Mouse (Mus musculus) lung, embryonic 14.5 days (tissue): ENCODE data around the gene Ptprc. TPM values are rescaled to one million over a fixed set of nuclear protein-coding genes. Genes with fewer than 3 reads are reported as not detected.

ENCODE experiments used
- ATAC-seq: fragments of 200-750 bp; cut with Nextera tagmentation; 2 replicates; pipeline ENCODE4 v1.8.0; 2017; ENCODE audit warnings: mild to moderate bottlenecking, moderate TSS enrichment, moderate library complexity; ENCODE audit not compliant: insufficient read depth
- DNase-seq: peaks from one replicate; pipeline ENCODE4 v3.0.0-alpha.2; 2015
- H3K27ac ChIP-seq: fragments of 300-500 bp; sonication (generic); 2 replicates; pipeline ENCODE4 v1.5.1; 2014; ENCODE audit warnings: low read depth, mild to moderate bottlenecking, moderate library complexity
- H3K27me3 ChIP-seq: fragments of 300-500 bp; sonication (generic); 2 replicates; pipeline ENCODE4 v1.6.1; 2014; ENCODE audit warnings: low read length, control low read depth; ENCODE audit not compliant: insufficient read depth
- H3K36me3 ChIP-seq: fragments of 300-500 bp; sonication (generic); 2 replicates; pipeline ENCODE4 v1.6.1; 2014; ENCODE audit warnings: control low read depth; ENCODE audit not compliant: insufficient read depth
- H3K4me1 ChIP-seq: fragments of 300-500 bp; sonication (generic); 2 replicates; pipeline ENCODE4 v1.6.1; 2014; ENCODE audit warnings: antibody characterized with exemption, control low read depth; ENCODE audit not compliant: insufficient read depth
- H3K4me2 ChIP-seq: fragments of 300-500 bp; sonication (generic); 2 replicates; pipeline ENCODE4 v1.6.1; 2014; ENCODE audit warnings: mild to moderate bottlenecking
- H3K4me3 ChIP-seq: fragments of 300-500 bp; sonication (generic); 2 replicates; pipeline ENCODE4 v1.5.1; 2014; ENCODE audit warnings: low read depth, low read length
- H3K9ac ChIP-seq: fragments of 300-500 bp; sonication (generic); 2 replicates; pipeline ENCODE4 v1.6.1; 2014
- H3K9me3 ChIP-seq: fragments of 300-500 bp; sonication (generic); 2 replicates; pipeline ENCODE4 v1.6.1; 2016; ENCODE audit warnings: low read depth, low read length, control low read depth
- CTCF ChIP-seq: IDR thresholded peaks from 2 replicates; pipeline ENCODE4 v1.5.1; 2016; ENCODE audit warnings: antibody characterized with exemption, low read depth
- WGBS: fragments of 180-500 bp; shearing (Covaris S2); extraction: QIAGEN DNeasy Blood & Tissue Kit; methylation state at CpG from one replicate; pipeline ENCODE4 v1.1.7; 2014; 5-methylcytosine and 5-hydroxymethylcytosine counted together
- polyA plus RNA-seq: library from polyadenylated mRNA; unstranded; fragments of >200 nt; fragmentation: Nextera tagmentation; extraction: Ambion mirVana; gene quantifications from 2 replicates; pipeline ENCODE4 v1.2.1, GENCODE M21; 2014

Gene Ptprc
- polyA plus RNA-seq, 1 experiment from 2014 or later, result 2.9 TPM

GRCm38 (mm10) chr1:138135637-138136372 lies 39.7 kb downstream of the Ptprc start:
- no peak overlapping the region; the same call in 1 of the 2 replicates for H3K9ac ChIP-seq

GRCm38 (mm10) chr1:138135117-138135516 lies 40.4 kb downstream of the Ptprc start:
- H3K36me3 ChIP-seq, result no peaks in the 10 kb centered on the region
- H3K4me2 ChIP-seq, result no peak overlapping the region
- DNase-seq (no peak), ATAC-seq (no peak)
- H3K9ac ChIP-seq, result no peak overlapping the region
- H3K9me3 ChIP-seq, result no peaks in the 10 kb centered on the region
- no peaks in the 10 kb centered on the region for H3K27me3 ChIP-seq
- no peaks in the 10 kb centered on the region for H3K4me1 ChIP-seq
- TF ChIP-seq CTCF, result no peak
- no peak overlapping the region for H3K27ac ChIP-seq
- H3K4me3 ChIP-seq, result no peak overlapping the region

More at GRCm38 (mm10) chr1:138135637-138136372, 39.7 kb downstream of the Ptprc start:
- no peaks in the 10 kb centered on the region for H3K9me3 ChIP-seq
- no peak overlapping the region for H3K4me3 ChIP-seq
- WGBS, result 68% methylated on average over 9 of the region's 9 CpGs
- H3K27ac ChIP-seq, result no peak overlapping the region
- no peaks in the 10 kb centered on the region for H3K27me3 ChIP-seq
- no peak for ATAC-seq
- peak overlapping the region; percentile 46; the same call in 1 of the 2 replicates for H3K4me2 ChIP-seq
- no peaks in the 10 kb centered on the region for H3K4me1 ChIP-seq
- H3K36me3 ChIP-seq, result no peaks in the 10 kb centered on the region
- no peak for TF ChIP-seq CTCF
- no peak for DNase-seq

GRCm38 (mm10) chr1:138134324-138134723 lies 41.2 kb downstream of the Ptprc start:
- Histone ChIP-seq H3K9ac (no peak overlapping the region), H3K4me1 (no peaks in the 10 kb centered on the region), H3K4me3 (no peak overlapping the region), H3K9me3 (no peaks in the 10 kb centered on the region), H3K27ac (no peak overlapping the region), H3K36me3 (no peaks in the 10 kb centered on the region), H3K27me3 (no peaks in the 10 kb centered on the region), H3K4me2 (no peak overlapping the region)
- WGBS, result 76% methylated on average over 6 of the region's 6 CpGs
- ATAC-seq (no peak), DNase-seq (no peak)
- TF ChIP-seq CTCF, result no peak

- Histone ChIP-seq H3K27me3 (no peaks in the 10 kb centered on the region), H3K4me3 (no peak overlapping the region), H3K9ac (no peak overlapping the region), H3K4me1 (no peaks in the 10 kb centered on the region), H3K9me3 (no peaks in the 10 kb centered on the region), H3K4me2 (no peak overlapping the region), H3K36me3 (no peaks in the 10 kb centered on the region), H3K27ac (no peak overlapping the region)
- ATAC-seq, result no peak
- TF ChIP-seq CTCF, result no peak
- DNase-seq, result no peak
- WGBS, result 71% methylated on average over 2 of the region's 2 CpGs
These were observed 43.8 kb downstream of the Ptprc start for GRCm38 (mm10) chr1:138131739-138132138.

- H3K4me1 ChIP-seq, result no peaks in the 10 kb centered on the region
- no peak overlapping the region for H3K4me2 ChIP-seq
- no peaks in the 10 kb centered on the region for H3K27me3 ChIP-seq
- DNase-seq (peak; percentile 13), ATAC-seq (no peak)
- H3K4me3 ChIP-seq, result no peak overlapping the region
- TF ChIP-seq CTCF, result no peak
- H3K9me3 ChIP-seq, result no peaks in the 10 kb centered on the region
- no peaks in the 10 kb centered on the region for H3K36me3 ChIP-seq
- no peak overlapping the region for H3K27ac ChIP-seq
- H3K9ac ChIP-seq, result no peak overlapping the region
- WGBS, result 48% methylated on average over 4 of the region's 4 CpGs
These were observed 45.4 kb downstream of the Ptprc start for GRCm38 (mm10) chr1:138130145-138130544.

GRCm38 (mm10) chr1:138126843-138127242 lies 48.7 kb downstream of the Ptprc start:
- ATAC-seq, result no peak
- Histone ChIP-seq H3K27ac (no peak overlapping the region), H3K36me3 (no peaks in the 10 kb centered on the region), H3K27me3 (no peaks in the 10 kb centered on the region), H3K4me3 (no peak overlapping the region), H3K9ac (no peak overlapping the region), H3K4me2 (no peak overlapping the region), H3K4me1 (no peaks in the 10 kb centered on the region), H3K9me3 (no peaks in the 10 kb centered on the region)
- 38% methylated on average over 8 of the region's 8 CpGs for WGBS
- peak; percentile 6 for DNase-seq
- no peak for TF ChIP-seq CTCF

- H3K4me1 ChIP-seq, result no peaks in the 10 kb centered on the region
- DNase-seq, result no peak
- H3K27ac ChIP-seq, result no peak overlapping the region
These were observed 50.2 kb downstream of the Ptprc start for GRCm38 (mm10) chr1:138125281-138125680.

More at GRCm38 (mm10) chr1:138125281-138125680, 50.2 kb downstream of the Ptprc start:
- TF ChIP-seq CTCF, result no peak
- no peaks in the 10 kb centered on the region for H3K36me3 ChIP-seq
- no peak for ATAC-seq
- no peak overlapping the region for H3K9ac ChIP-seq
- H3K9me3 ChIP-seq, result no peaks in the 10 kb centered on the region
- H3K4me3 ChIP-seq, result no peak overlapping the region
- no peak overlapping the region for H3K4me2 ChIP-seq
- H3K27me3 ChIP-seq, result no peaks in the 10 kb centered on the region
- WGBS, result 61% methylated on average over 1 of the region's 1 CpGs
